Mouse (Mus musculus): ENCODE results near the gene Tescl.

Tescl gene

GRCm38 (mm10) chr7:24333304-24333986 lies at the start of gene Tescl:
TSS of gene Tescl (minus strand) at chr7:24333936.
- DNase-seq, result no peak

- DNase-seq, result no peak
Observed at GRCm38 (mm10) chr7:24382730-24383372, 49.1 kb upstream of the Tescl start.

- DNase-seq, result no peak
Observed at GRCm38 (mm10) chr7:24380370-24380769, 46.6 kb upstream of the Tescl start.

GRCm38 (mm10) chr7:24379934-24380333 lies 46.2 kb upstream of the Tescl start:
- no peak for DNase-seq

GRCm38 (mm10) chr7:24378049-24378701 lies 44.4 kb upstream of the Tescl start:
- no peak for DNase-seq

GRCm38 (mm10) chr7:24377091-24377865 lies 43.5 kb upstream of the Tescl start:
- DNase-seq, result no peak

- no peak for DNase-seq
Observed at GRCm38 (mm10) chr7:24376456-24376855, 42.7 kb upstream of the Tescl start.

GRCm38 (mm10) chr7:24373538-24374379 lies 40.0 kb upstream of the Tescl start:
- peak; percentile 28 for DNase-seq

- no peak for DNase-seq
Observed at GRCm38 (mm10) chr7:24372786-24373185, 39.0 kb upstream of the Tescl start.

GRCm38 (mm10) chr7:24372300-24372699 lies 38.6 kb upstream of the Tescl start:
- DNase-seq, result no peak

- no peak for DNase-seq
Observed at GRCm38 (mm10) chr7:24371809-24372145, 38.0 kb upstream of the Tescl start.

- DNase-seq, result no peak
Observed at GRCm38 (mm10) chr7:24371012-24371808, 37.5 kb upstream of the Tescl start.

- DNase-seq, result no peak
Observed at GRCm38 (mm10) chr7:24369731-24370541, 36.2 kb upstream of the Tescl start, which contains the start of gene Kcnn4. TSS of gene Kcnn4 (plus strand) at chr7:24370263.

GRCm38 (mm10) chr7:24368946-24369345 lies 35.2 kb upstream of the Tescl start:
- no peak for DNase-seq

- no peak for DNase-seq
Observed at GRCm38 (mm10) chr7:24368226-24368625, 34.5 kb upstream of the Tescl start.

GRCm38 (mm10) chr7:24366716-24367632 lies 33.2 kb upstream of the Tescl start:
- DNase-seq, result no peak

GRCm38 (mm10) chr7:24365258-24366014 lies 31.7 kb upstream of the Tescl start:
- DNase-seq, result no peak

- DNase-seq, result peak; percentile 77
Observed at GRCm38 (mm10) chr7:24364827-24365226, 31.1 kb upstream of the Tescl start.

GRCm38 (mm10) chr7:24363228-24363627 lies 29.5 kb upstream of the Tescl start:
- DNase-seq, result peak; percentile 36

Data from right cerebral cortex, postnatal 25 days (tissue).